Comparison of ENCODE assay signal across 8 mouse cellular contexts in the genomic region with DNA sequence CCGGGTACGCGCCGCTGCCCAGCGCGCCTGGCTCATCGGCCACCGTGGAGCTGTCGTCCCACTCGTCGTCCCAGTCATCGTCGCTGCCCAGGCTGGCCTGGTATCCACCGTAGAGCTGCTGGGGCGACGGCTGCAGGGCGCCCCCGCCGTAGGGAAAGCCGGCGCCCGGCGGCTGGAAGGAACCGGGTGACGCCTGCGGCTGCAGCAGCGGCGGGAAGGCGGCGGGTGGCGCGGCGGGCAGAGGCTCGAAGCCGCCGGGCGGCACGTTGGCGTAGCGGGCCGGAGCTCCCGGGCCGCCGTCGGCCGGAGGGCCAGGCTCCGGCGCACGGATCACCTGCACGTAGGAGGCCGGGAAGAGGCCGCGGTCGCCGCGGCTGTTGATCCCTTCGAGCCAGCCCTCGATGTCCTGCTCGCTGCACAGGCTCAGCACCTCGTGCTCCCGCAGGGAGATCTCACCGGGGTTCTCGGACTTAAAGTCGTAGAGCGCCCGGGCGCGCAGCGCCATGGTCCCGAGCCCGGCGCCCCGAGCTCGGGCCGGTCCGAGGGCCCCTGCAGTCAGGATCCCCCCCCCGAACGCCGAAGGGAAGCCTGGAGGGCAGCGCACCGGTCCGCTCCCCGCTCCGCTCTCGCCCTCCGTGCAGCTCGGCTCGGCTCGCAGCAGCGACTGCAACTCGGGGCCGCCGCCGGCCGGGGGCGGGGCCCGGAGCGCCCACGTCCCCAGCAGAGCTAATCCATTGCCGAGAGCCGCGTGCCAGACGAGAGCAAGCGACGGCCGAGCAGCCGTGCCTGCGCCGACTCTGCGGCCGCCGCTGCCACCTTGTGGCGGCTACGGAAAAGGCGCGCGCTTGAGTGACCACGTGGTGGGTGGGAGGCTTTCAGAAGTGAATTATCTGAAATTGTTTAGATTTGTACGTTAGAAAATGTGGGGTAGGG. TPM values are rescaled to one million over a fixed set of nuclear protein-coding genes. Genes with fewer than 3 reads are reported as not detected.
DNase-seq lines count a peak whose midpoint lies in the region; ATAC-seq lines count a peak whose summit lies in the region.

A gene (minus strand): TSS at position 674 of the 933 bp plus-strand sequence.

- peak; percentile 66 for ATAC-seq in megakaryocyte, adult 5-6 weeks (ENCODE audit: poor library complexity, severe bottlenecking)

- DNase-seq in adrenal gland, adult (ENCODE audit: inconsistent age in 2 of 2, low spot score in 1 of 2): peak; percentile 93 to 96
- DNase-seq in embryo, embryonic 10 days (ENCODE audit: low spot score): peak; percentile 96
- DNase-seq in gastrocnemius, postnatal 10 days: peak; percentile 92
- peak; percentile 94 for DNase-seq in induced T-regulatory cell, adult 2 months (ENCODE audit: low read depth)
- peak; percentile 79 to 86 for DNase-seq in left cerebral cortex, adult 8-10 months (ENCODE audit: low spot score in 2 of 2)
- peak; percentile 91 for DNase-seq in right cerebral cortex, adult 18-20 months
- peak; percentile 87 for DNase-seq in urinary bladder, adult 2 months (ENCODE audit: low spot score)

RNA-seq across cellular contexts. Expression of the gene that starts here (rescaled TPM):
- 10 to 100 TPM; 20.1 to 25.7 TPM for total RNA-seq in gastrocnemius, postnatal 10 days (2021)
- 10 to 100 TPM; 21.5 to 24.6 (median 22.9) TPM for total RNA-seq in left cerebral cortex, adult 8-10 months (2022)
- total RNA-seq in megakaryocyte, adult 5-6 weeks (2015): 61.3 and 66.5 TPM in 2 replicates
- 64.9 and 75.6 TPM in 2 replicates for total RNA-seq in megakaryocyte, adult 5-6 weeks (2017)
- polyA plus RNA-seq in urinary bladder, adult 2 months (2012; rRNA removed): 33.5 and 34.8 TPM in 2 replicates

Comparison
In these comparisons a context has a peak if more than half of its experiments do, and no peak if none do; other contexts are left out.
1. Peak in every context shown above with its lines: DNase-seq and ATAC-seq.